Mouse (Mus musculus): ENCODE results near the gene Sf3b2. TPM values are rescaled to one million over a fixed set of nuclear protein-coding genes. Genes with fewer than 3 reads are reported as not detected.
A peak's percentile ranks its signal among the peaks of the same experiment; 100 is the strongest.

Gene Sf3b2
- polyA plus RNA-seq, 1 experiment from 2014 or later = 377 TPM

DNA sequence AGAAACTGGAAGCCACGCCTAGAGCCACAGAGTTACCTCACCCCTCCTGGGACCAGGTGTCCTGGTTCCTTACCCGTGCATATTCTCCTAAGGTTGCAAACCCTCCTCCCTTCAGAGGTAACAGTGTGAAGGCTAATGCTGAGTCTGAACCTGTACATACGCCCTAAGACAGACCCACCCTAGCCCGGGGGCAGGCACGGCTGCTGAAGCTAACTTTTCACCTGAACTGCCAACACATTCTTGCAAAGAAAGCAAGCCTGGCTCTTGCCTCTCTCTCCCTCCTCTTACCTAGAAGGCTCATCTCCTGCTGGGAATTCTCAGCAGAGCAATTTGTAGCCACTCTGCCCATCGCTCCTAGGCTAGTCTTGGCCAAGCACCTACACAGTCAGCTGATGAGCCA, 5.3 kb upstream of the Sf3b2 start:
- Histone ChIP-seq H3K27me3 (no peaks in the 10 kb centered on the region), H3K36me3 (peaks cover 32% of the 10 kb centered on the region), H3K9ac (peak overlapping the region; percentile 20), H3K27ac (no peak overlapping the region), H3K4me1 (replicated peaks) (peaks cover 51% of the 10 kb centered on the region), H3K4me3 (no peak overlapping the region), H3K4me2 (no peak overlapping the region), H3K9me3 (no peaks in the 10 kb centered on the region)
- WGBS = 88% methylated on average over 6 of the region's 6 CpGs
- ATAC-seq (ENCODE audit: low FRiP score) = no peak

- Histone ChIP-seq H3K36me3 (peaks cover 10% of the 10 kb centered on the region), H3K4me3 (peak within 1 kb of the TSS; percentile 70), H3K4me2 (peak within 1 kb of the TSS; percentile 69), H3K9ac (peak within 1 kb of the TSS; percentile 87), H3K4me1 (replicated peaks) (peaks cover 64% of the 10 kb centered on the region), H3K9me3 (no peaks in the 10 kb centered on the region), H3K27ac (peak within 1 kb of the TSS; percentile 94), H3K27me3 (no peaks in the 10 kb centered on the region)
- peak; percentile 63 for ATAC-seq (ENCODE audit: low FRiP score)
- 6% methylated on average over 29 of the region's 32 CpGs for WGBS
These were observed 2.9 kb upstream of the Sf3b2 start, which contains the start of gene Gal3st3 for GRCm38 (mm10) chr19:5297903-5298800. TSS of gene Gal3st3 (plus strand) at chr19:5298331.

DNA sequence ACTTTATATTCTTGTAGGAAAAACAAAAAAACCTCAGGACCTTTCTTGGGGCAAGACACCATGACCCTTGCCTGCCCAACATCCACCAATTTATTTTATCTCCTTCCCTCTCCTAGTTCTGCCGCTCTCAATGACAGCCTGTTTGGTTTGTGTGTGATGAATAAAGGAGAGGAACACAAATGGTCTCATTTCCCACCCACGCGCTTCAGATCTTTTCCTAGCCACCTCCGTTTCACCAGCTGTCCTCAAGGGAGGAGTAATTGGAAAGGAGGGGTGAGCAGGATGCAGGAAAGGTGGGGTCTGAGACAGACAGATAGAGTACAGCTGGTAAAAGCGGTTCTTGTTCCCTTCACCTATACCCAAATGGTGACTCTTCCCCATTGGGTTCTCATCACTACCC, 1.4 kb upstream of the Sf3b2 start:
- ATAC-seq (ENCODE audit: low FRiP score) = no peak
- Histone ChIP-seq H3K9me3 (no peaks in the 10 kb centered on the region), H3K27me3 (no peaks in the 10 kb centered on the region), H3K4me2 (no peak overlapping the region), H3K9ac (no peak overlapping the region), H3K27ac (no peak overlapping the region), H3K4me1 (replicated peaks) (peaks cover 67% of the 10 kb centered on the region), H3K4me3 (no peak overlapping the region), H3K36me3 (peaks cover 14% of the 10 kb centered on the region)
- WGBS = 74% methylated on average over 5 of the region's 5 CpGs

- Histone ChIP-seq H3K27ac (peak overlapping the region; percentile 93), H3K9ac (peak overlapping the region; percentile 78), H3K4me1 (replicated peaks) (peaks cover 65% of the 10 kb centered on the region), H3K4me2 (peak overlapping the region; percentile 91), H3K27me3 (no peaks in the 10 kb centered on the region), H3K36me3 (peaks cover 22% of the 10 kb centered on the region), H3K9me3 (no peaks in the 10 kb centered on the region), H3K4me3 (peak overlapping the region; percentile 94)
- ATAC-seq (ENCODE audit: low FRiP score) = peak; percentile 41
- WGBS = 8% methylated on average over 13 of the region's 13 CpGs
These were observed 451 bp upstream of the Sf3b2 start for GRCm38 (mm10) chr19:5295736-5296075.

DNA sequence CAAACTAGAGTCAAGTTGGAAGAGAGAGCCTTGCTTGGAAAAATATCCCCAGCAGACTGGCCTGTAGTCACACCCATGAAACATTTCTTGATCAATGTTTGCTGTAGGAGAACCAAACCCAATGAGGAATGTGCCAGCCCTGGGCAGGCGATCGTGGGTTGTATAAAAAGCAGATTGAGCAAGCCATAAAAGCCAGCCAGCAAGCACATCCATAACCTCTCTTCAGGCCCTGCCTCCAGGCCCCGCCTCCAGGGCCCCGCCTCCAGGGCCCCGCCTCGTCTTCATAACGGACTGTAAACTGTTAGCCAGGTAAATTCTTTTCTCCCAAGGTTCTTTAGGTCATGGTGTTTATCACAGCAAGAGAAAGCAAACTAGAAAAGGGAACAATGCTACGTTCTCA, 16.9 kb downstream of the Sf3b2 start:
- Histone ChIP-seq H3K36me3 (peaks cover 81% of the 10 kb centered on the region), H3K9ac (no peak overlapping the region), H3K4me1 (replicated peaks) (peaks cover 6% of the 10 kb centered on the region), H3K27me3 (no peaks in the 10 kb centered on the region), H3K27ac (no peak overlapping the region), H3K4me3 (no peak overlapping the region), H3K9me3 (no peaks in the 10 kb centered on the region), H3K4me2 (no peak overlapping the region)
- no peak for ATAC-seq (ENCODE audit: low FRiP score)
- 90% methylated on average over 8 of the region's 8 CpGs for WGBS

DNA sequence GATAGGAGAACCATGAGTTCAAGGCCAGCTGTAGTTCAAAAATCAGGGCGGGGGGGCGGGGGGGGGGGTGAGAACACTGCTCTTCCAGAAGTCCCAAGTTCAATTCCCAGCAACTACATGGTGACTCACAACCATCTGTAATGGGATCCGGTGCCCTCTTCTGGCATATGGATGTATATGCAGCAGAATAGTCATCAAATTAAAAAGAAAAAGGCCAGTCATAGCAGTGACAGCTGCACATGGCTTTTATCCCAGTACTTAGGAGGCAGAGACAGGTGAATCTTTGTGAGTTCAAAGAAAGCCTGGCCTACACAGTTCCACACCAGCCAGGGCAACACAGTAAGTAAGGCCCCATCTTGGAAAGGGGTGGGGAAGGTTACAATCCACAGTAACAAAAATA, 18.1 kb downstream of the Sf3b2 start:
- peaks cover 70% of the 10 kb centered on the region for H3K36me3 ChIP-seq
- no peaks in the 10 kb centered on the region for H3K27me3 ChIP-seq
- no peak for ATAC-seq (ENCODE audit: low FRiP score)
- H3K27ac ChIP-seq = no peak overlapping the region
- H3K4me1 ChIP-seq (replicated peaks) = peaks cover 9% of the 10 kb centered on the region
- H3K9ac ChIP-seq = no peak overlapping the region
- WGBS = 89% methylated on average over 3 of the region's 3 CpGs
- no peaks in the 10 kb centered on the region for H3K9me3 ChIP-seq
- no peak overlapping the region for H3K4me3 ChIP-seq
- H3K4me2 ChIP-seq = no peak overlapping the region

DNA sequence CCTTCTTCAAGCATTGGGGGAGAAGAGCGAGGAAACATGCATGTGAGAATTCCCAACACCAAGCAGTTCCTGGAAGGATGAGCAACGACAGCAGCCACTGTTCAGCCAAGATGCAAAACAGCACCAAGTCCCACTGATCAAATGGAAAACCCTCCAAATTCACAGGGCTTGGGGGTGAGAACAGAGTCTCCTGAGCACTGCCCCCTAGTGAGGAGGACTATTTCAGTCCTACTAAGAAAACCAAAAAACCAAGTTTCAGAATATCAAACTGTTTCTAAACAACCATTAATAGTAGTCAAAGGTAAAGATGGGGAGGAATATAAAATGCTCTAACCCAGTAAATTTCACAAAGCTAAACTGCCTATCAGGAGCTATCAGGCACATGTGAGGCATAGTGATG, 18.7 kb downstream of the Sf3b2 start:
- no peak overlapping the region for H3K9ac ChIP-seq
- ATAC-seq (ENCODE audit: low FRiP score) = no peak
- H3K36me3 ChIP-seq = peaks cover 64% of the 10 kb centered on the region
- H3K4me3 ChIP-seq = no peak overlapping the region
- H3K27ac ChIP-seq = no peak overlapping the region
- H3K9me3 ChIP-seq = no peaks in the 10 kb centered on the region
- H3K4me1 ChIP-seq (replicated peaks) = peaks cover 15% of the 10 kb centered on the region
- no peaks in the 10 kb centered on the region for H3K27me3 ChIP-seq
- H3K4me2 ChIP-seq = no peak overlapping the region
- WGBS = 92% methylated on average over 2 of the region's 2 CpGs

- H3K4me3 ChIP-seq = no peak overlapping the region
- 96% methylated on average over 5 of the region's 5 CpGs for WGBS
- H3K9ac ChIP-seq = no peak overlapping the region
- no peak overlapping the region for H3K4me2 ChIP-seq
- no peaks in the 10 kb centered on the region for H3K9me3 ChIP-seq
- no peak overlapping the region for H3K27ac ChIP-seq
- peaks cover 56% of the 10 kb centered on the region for H3K36me3 ChIP-seq
- H3K27me3 ChIP-seq = no peaks in the 10 kb centered on the region
- no peak for ATAC-seq (ENCODE audit: low FRiP score)
- peaks cover 22% of the 10 kb centered on the region for H3K4me1 ChIP-seq (replicated peaks)
These were observed 19.5 kb downstream of the Sf3b2 start for GRCm38 (mm10) chr19:5275736-5276135.

- ATAC-seq (ENCODE audit: low FRiP score) = no peak
- no peak overlapping the region for H3K4me3 ChIP-seq
- peaks cover 31% of the 10 kb centered on the region for H3K4me1 ChIP-seq (replicated peaks)
- H3K27ac ChIP-seq = 0 out of 2 replicates have a peak overlapping the region, but pooled peaks have one; percentile 25
- peaks cover 52% of the 10 kb centered on the region for H3K36me3 ChIP-seq
- H3K9me3 ChIP-seq = no peaks in the 10 kb centered on the region
- H3K27me3 ChIP-seq = no peaks in the 10 kb centered on the region
- H3K9ac ChIP-seq = no peak overlapping the region
- H3K4me2 ChIP-seq = no peak overlapping the region
- 92% methylated on average over 13 of the region's 13 CpGs for WGBS
These were observed 20.6 kb downstream of the Sf3b2 start for GRCm38 (mm10) chr19:5274641-5275040.

DNA sequence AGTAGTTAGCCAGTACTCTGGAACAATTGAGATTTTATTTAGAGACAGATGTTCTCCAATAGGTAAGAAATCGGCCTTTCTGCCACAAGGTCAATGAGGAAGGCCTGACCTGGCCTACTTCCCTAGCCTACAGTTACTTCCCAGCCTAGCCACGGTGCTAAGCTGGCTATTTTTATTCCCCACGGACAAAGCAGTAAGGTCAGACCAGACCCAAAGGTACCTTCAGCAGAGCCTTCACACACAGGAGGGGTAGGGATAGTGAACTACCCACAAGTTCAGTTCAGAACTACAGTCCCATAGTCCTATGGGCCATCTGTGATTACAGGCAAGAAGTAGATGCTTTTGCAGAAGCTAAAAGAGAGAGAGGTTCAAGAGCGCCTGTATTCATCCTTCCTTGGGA, 21.3 kb downstream of the Sf3b2 start:
- Histone ChIP-seq H3K4me3 (peak overlapping the region; percentile 4; the same call in 1 of the 2 replicates), H3K4me1 (replicated peaks) (peaks cover 35% of the 10 kb centered on the region), H3K9ac (peak overlapping the region; percentile 9; the same call in 1 of the 2 replicates), H3K27me3 (no peaks in the 10 kb centered on the region), H3K4me2 (peak overlapping the region; percentile 91), H3K9me3 (no peaks in the 10 kb centered on the region), H3K36me3 (peaks cover 44% of the 10 kb centered on the region), H3K27ac (peak overlapping the region; percentile 93)
- WGBS = 80% methylated on average over 4 of the region's 4 CpGs
- ATAC-seq (ENCODE audit: low FRiP score) = no peak

GRCm38 (mm10) chr19:5272801-5273733, 22.2 kb downstream of the Sf3b2 start, which contains the start of gene Pacs1:
TSS of gene Pacs1 (minus strand) at chr19:5273119.
- peak within 1 kb of the TSS; percentile 97 for H3K4me3 ChIP-seq
- ATAC-seq (ENCODE audit: low FRiP score) = peak; percentile 91
- under 1% methylated on average over 69 of the region's 97 CpGs for WGBS
- H3K9me3 ChIP-seq = no peaks in the 10 kb centered on the region
- peak within 1 kb of the TSS; percentile 96 for H3K9ac ChIP-seq
- H3K36me3 ChIP-seq = peaks cover 36% of the 10 kb centered on the region
- peak within 1 kb of the TSS; percentile 93 for H3K27ac ChIP-seq
- peak within 1 kb of the TSS; percentile 91 for H3K4me2 ChIP-seq
- peaks cover 37% of the 10 kb centered on the region for H3K4me1 ChIP-seq (replicated peaks)
- no peaks in the 10 kb centered on the region for H3K27me3 ChIP-seq

GRCm38 (mm10) chr19:5272326-5272795, 22.9 kb downstream of the Sf3b2 start:
- Histone ChIP-seq H3K4me1 (replicated peaks) (peaks cover 37% of the 10 kb centered on the region), H3K4me3 (peak overlapping the region; percentile 97), H3K27ac (peak overlapping the region; percentile 93), H3K9ac (peak overlapping the region; percentile 96), H3K27me3 (no peaks in the 10 kb centered on the region), H3K4me2 (peak overlapping the region; percentile 91), H3K36me3 (peaks cover 29% of the 10 kb centered on the region), H3K9me3 (no peaks in the 10 kb centered on the region)
- 1% methylated on average over 19 of the region's 30 CpGs for WGBS
- ATAC-seq (ENCODE audit: low FRiP score) = peak; percentile 57
